Comparison of ENCODE assay signal across 8 mouse cellular contexts in genomic region chr6:71632829-71633662, GRCm38 (mm10). TPM values are rescaled to one million over a fixed set of nuclear protein-coding genes. Genes with fewer than 3 reads are reported as not detected.
DNase-seq lines count a peak whose midpoint lies in the region; ATAC-seq and TF ChIP-seq lines count a peak whose summit lies in the region.

Kdm3a (minus strand) TSS chr6:71632990.

- H3K4me2 ChIP-seq in forebrain, embryonic 16.5 days (ENCODE audit: low read length), result peak within 1 kb of the TSS; percentile 70
- H3K4me2 ChIP-seq in lung, embryonic 14.5 days, result peak within 1 kb of the TSS; percentile 80

- DNase-seq in G1E (ENCODE audit: low spot score), result peak; percentile 87
- DNase-seq in cerebellum, adult 18-20 months, result peak; percentile 97
- DNase-seq in heart, postnatal 36 days, result peak; percentile 97 to 99
- DNase-seq in layer of hippocampus, adult 2 months (ENCODE audit: low spot score in 2 of 2), result peak; percentile 98
- DNase-seq in lung, embryonic 14.5 days, result peak; percentile 99
- peak; percentile 98 for DNase-seq in thymus, adult 2 months

- TF ChIP-seq CTCF in G1E (IDR thresholded peaks at IDR 0.05; ENCODE audit: low read depth, low read length), result no peak
- peak; percentile 84 for TF ChIP-seq CTCF in layer of hippocampus, adult 2 months (conservative IDR thresholded peaks at IDR 0.05)
- TF ChIP-seq CTCF in lung, embryonic 14.5 days (IDR thresholded peaks at IDR 0.05; ENCODE audit: low read depth), result peak; percentile 79
- 0 out of 2 replicates have a peak, but pooled peaks have one; percentile 14 for TF ChIP-seq CTCF in olfactory bulb, adult 2 months (IDR thresholded peaks at IDR 0.05; ENCODE audit: insufficient read depth, low read depth, low read length)
- peak; percentile 6; the same call in 1 of the 2 replicates for TF ChIP-seq CTCF in thymus, adult 2 months (IDR thresholded peaks at IDR 0.05; ENCODE audit: borderline replicate concordance, control insufficient read depth, extremely low read depth, insufficient read depth, low read length, poor library complexity)

- H3K4me3 ChIP-seq in G1E (ENCODE audit: low read depth, low read length), result peak within 1 kb of the TSS; percentile 87
- peak within 1 kb of the TSS; percentile 89 for H3K4me3 ChIP-seq in forebrain, embryonic 16.5 days (replicated peaks; ENCODE audit: low read length)
- peak within 1 kb of the TSS; percentile 83 for H3K4me3 ChIP-seq in layer of hippocampus, adult 2 months
- H3K4me3 ChIP-seq in lung, embryonic 14.5 days (ENCODE audit: low read depth, low read length), result peak within 1 kb of the TSS; percentile 82
- peak within 1 kb of the TSS; percentile 78 for H3K4me3 ChIP-seq in olfactory bulb, adult 2 months (ENCODE audit: insufficient read depth, low read depth, low read length)
- peak within 1 kb of the TSS; percentile 83 for H3K4me3 ChIP-seq in thymus, adult 2 months (ENCODE audit: control insufficient read depth, insufficient read depth, low read length)

- H3K36me3 ChIP-seq in G1E (replicated peaks), result peaks cover 30% of the 10 kb centered on the region
- peaks cover 8% of the 10 kb centered on the region for H3K36me3 ChIP-seq in forebrain, embryonic 16.5 days (ENCODE audit: control insufficient read depth, insufficient read depth)
- H3K36me3 ChIP-seq in lung, embryonic 14.5 days (ENCODE audit: insufficient read depth), result peaks cover 25% of the 10 kb centered on the region
- 0 out of 2 replicates have a peak, but pooled peaks cover 16% of the 10 kb centered on the region for H3K36me3 ChIP-seq in thymus, adult 2 months (ENCODE audit: control insufficient read depth, insufficient read depth, low read length)

- peaks cover 25% of the 10 kb centered on the region for H3K4me1 ChIP-seq in G1E (ENCODE audit: insufficient read depth, low read depth, low read length)
- peaks cover 24% of the 10 kb centered on the region for H3K4me1 ChIP-seq in forebrain, embryonic 16.5 days (replicated peaks; ENCODE audit: control insufficient read depth, insufficient read depth, low read length)
- peaks cover 12% of the 10 kb centered on the region for H3K4me1 ChIP-seq in lung, embryonic 14.5 days (ENCODE audit: insufficient read depth)
- H3K4me1 ChIP-seq in olfactory bulb, adult 2 months (ENCODE audit: control insufficient read depth, insufficient read depth, low read length), result no peaks in the 10 kb centered on the region
- H3K4me1 ChIP-seq in thymus, adult 2 months (replicated peaks; ENCODE audit: control insufficient read depth, insufficient read depth, low read length), result peaks cover 4% of the 10 kb centered on the region

- ATAC-seq in G1E (ENCODE audit: extremely low read depth, insufficient number of reproducible peaks, low FRiP score, poor library complexity, severe bottlenecking), result peak; percentile 92
- ATAC-seq in forebrain, embryonic 16.5 days, result peak; percentile 97
- ATAC-seq in lung, embryonic 14.5 days (ENCODE audit: insufficient read depth), result peak; percentile 97

- peak; percentile 94 for TF ChIP-seq POLR2A in olfactory bulb, adult 2 months (IDR thresholded peaks at IDR 0.05; ENCODE audit: insufficient read depth, low read depth, low read length)
- TF ChIP-seq POLR2A in thymus, adult 2 months (IDR thresholded peaks at IDR 0.05; ENCODE audit: control insufficient read depth, extremely low read depth, insufficient read depth, low read length, poor library complexity), result peak; percentile 91

- 0% methylated on average over 63 of the region's 63 CpGs for WGBS in forebrain, embryonic 16.5 days
- WGBS in lung, embryonic 14.5 days, result under 1% methylated on average over 63 of the region's 63 CpGs
- under 1% methylated on average over 63 of the region's 63 CpGs for WGBS in olfactory bulb, adult 2 months
- WGBS in thymus, adult 2 months, result under 1% methylated on average over 63 of the region's 63 CpGs

- intact Hi-C loops in heart, postnatal 36 days (cut with DNase I), result loop anchor here (1.0 to 5.0 kb wide), 7 partner anchors 74 to 486 kb away; partner anchors contain the start of genes Krcc1, Reep1 and Rmnd5a

- peak within 1 kb of the TSS; percentile 91 for H3K9ac ChIP-seq in forebrain, embryonic 16.5 days (replicated peaks; ENCODE audit: low read depth, low read length)
- peak within 1 kb of the TSS; percentile 85 for H3K9ac ChIP-seq in lung, embryonic 14.5 days

- H3K27me3 ChIP-seq in G1E (ENCODE audit: insufficient read depth, low read length), result no peaks in the 10 kb centered on the region
- H3K27me3 ChIP-seq in forebrain, embryonic 16.5 days (replicated peaks; ENCODE audit: control insufficient read depth, insufficient read depth, low read length), result 0 out of 2 replicates have a peak, but pooled peaks cover 4% of the 10 kb centered on the region
- no peaks in the 10 kb centered on the region for H3K27me3 ChIP-seq in lung, embryonic 14.5 days (ENCODE audit: insufficient read depth, low read length)
- H3K27me3 ChIP-seq in thymus, adult 2 months (ENCODE audit: control insufficient read depth, insufficient read depth, low read length), result no peaks in the 10 kb centered on the region

- H3K27ac ChIP-seq in forebrain, embryonic 16.5 days (ENCODE audit: low read length), result peak within 1 kb of the TSS; percentile 100
- H3K27ac ChIP-seq in layer of hippocampus, adult 2 months, result peak within 1 kb of the TSS; percentile 98
- peak within 1 kb of the TSS; percentile 97 for H3K27ac ChIP-seq in lung, embryonic 14.5 days (ENCODE audit: low read depth)
- H3K27ac ChIP-seq in olfactory bulb, adult 2 months (ENCODE audit: insufficient read depth, low read depth, low read length), result peak within 1 kb of the TSS; percentile 100
- H3K27ac ChIP-seq in thymus, adult 2 months (ENCODE audit: control insufficient read depth, insufficient read depth, low read length), result peak within 1 kb of the TSS; percentile 93

- no peaks in the 10 kb centered on the region for H3K9me3 ChIP-seq in G1E (replicated peaks)
- no peaks in the 10 kb centered on the region for H3K9me3 ChIP-seq in forebrain, embryonic 16.5 days (ENCODE audit: control insufficient read depth, low read length)
- H3K9me3 ChIP-seq in lung, embryonic 14.5 days (ENCODE audit: low read depth, low read length), result no peaks in the 10 kb centered on the region; the same call in 1 of the 2 replicates

RNA-seq across cellular contexts. Expression of gene Kdm3a, which starts in this region (rescaled TPM):
- 196 TPM in 2 replicates for total RNA-seq in G1E (2014; fragmentation: Nextera tagmentation)
- 142 and 144 TPM in 2 replicates for total RNA-seq in G1E (2017)
- 5.5 and 8.2 TPM in 2 replicates for polyA plus RNA-seq in G1E (2012)
- 60.1 and 67.5 TPM in 2 replicates for polyA plus RNA-seq in forebrain, embryonic 16.5 days (2015; fragmentation: Nextera tagmentation; extraction: Ambion mirVana)
- total RNA-seq in heart, postnatal 36 days (2021), result 10 to 100 TPM; 21.1 to 24.4 TPM
- total RNA-seq in layer of hippocampus, adult 2 months (2021), result 10 to 100 TPM; 44.4 to 49.0 TPM
- 38.7 and 43.8 TPM in 2 replicates for polyA plus RNA-seq in lung, embryonic 14.5 days (2014; fragmentation: Nextera tagmentation; extraction: Ambion mirVana)
- polyA plus RNA-seq in olfactory bulb, adult 2 months (2012; ENCODE audit: insufficient read depth, insufficient read length, low replicate concordance, missing spikeins), result 130 TPM in 1 of 2 replicates, not detected in the other
- polyA plus RNA-seq in thymus, adult 2 months (2012; rRNA removed), result 39.9 and 43.5 TPM in 2 replicates

Comparison
In these comparisons a context has a peak if more than half of its experiments do, and no peak if none do; other contexts are left out.
1. Peak in every context shown above with its lines: DNase-seq, ATAC-seq, H3K4me3 ChIP-seq and H3K27ac ChIP-seq.